Mouse (Mus musculus) regulatory T cell (primary cell): ENCODE measurements around the gene Igsf11.

ENCODE experiments used
- in situ Hi-C: fragments of 300-600 bp; cut with MboI, MseI; formaldehyde crosslinking; loops from one replicate; pipeline ENCODE4 v1.15.1; 2025; ENCODE audit warnings: high pct_unique_total_duplicates

Igsf11 gene

DNA sequence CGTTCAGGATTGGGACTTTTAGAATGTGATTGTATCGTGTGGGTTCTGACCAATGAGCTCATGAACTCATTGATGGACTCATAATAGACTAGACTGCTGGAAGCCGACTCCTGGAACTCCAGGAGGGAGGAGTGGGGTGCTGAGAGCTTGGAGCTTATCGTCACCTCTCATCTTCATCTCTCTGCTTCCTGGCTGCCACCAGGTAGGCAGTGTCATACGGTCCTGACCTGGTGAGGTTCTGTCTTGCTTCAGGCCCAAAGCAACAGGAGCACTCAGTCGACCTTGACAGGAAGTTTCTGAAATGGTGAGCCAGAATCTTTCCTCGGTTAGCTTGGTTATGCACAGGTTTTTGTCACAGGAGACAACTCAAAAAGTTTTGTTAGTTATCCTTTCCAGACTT, at the start of gene Igsf11:
Gene Igsf11, plus strand, starts transcription at position 301 of the 400 bp plus-strand sequence.
- in situ Hi-C loops: no loop called here

DNA sequence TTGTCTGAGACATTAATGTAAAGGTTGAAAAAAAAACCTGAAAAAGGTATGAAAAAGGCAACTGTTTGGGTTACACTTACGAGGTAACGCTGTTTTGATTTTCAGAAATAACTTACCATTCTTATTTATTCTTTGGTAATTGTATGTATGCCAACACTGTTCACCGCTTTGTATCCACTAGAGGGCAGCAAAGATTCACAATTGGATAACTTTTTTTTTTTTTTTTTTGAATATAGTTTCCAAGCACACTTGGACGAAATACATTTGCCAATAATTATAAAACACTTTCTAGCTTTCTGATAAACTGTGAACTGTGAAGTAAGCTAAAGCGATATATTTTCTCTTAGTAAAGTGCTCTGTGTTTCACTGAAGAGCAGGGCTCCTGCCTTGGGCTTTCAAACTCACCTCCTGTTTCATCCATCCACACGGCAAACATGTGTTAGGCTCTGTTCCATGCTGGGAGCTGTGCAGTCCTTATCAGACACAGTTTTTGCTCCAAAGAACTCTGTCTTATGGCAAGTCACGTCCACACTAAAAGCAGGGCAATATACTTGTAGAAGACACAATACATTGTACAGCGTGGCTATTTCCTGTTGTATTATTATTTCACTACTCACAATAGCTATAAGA, 34.2 kb upstream of the Igsf11 start:
- in situ Hi-C loops: loop anchor here (5.0 kb wide), 1 partner anchor 194 kb away; no protein-coding TSS in a partner anchor

DNA sequence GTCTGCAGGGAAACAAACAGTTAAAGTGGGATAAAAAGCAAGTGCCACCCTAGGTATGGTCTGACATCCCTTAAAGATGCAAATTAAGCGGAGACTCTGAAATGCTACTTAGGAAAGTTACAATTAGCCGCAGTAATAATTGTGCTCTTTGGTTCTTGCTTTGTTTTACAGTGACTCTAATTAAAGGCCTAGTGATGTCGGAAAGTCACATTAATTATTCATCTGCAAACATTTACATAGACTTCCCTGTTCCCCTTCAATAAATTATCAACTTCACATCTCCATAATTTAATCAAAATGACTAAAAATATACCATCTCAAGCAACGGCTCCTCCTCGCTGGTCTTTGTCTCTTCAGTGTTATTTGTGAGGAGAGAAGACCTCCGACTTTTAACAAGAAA, 31.9 kb upstream of the Igsf11 start:
- in situ Hi-C loops: no loop called here

DNA sequence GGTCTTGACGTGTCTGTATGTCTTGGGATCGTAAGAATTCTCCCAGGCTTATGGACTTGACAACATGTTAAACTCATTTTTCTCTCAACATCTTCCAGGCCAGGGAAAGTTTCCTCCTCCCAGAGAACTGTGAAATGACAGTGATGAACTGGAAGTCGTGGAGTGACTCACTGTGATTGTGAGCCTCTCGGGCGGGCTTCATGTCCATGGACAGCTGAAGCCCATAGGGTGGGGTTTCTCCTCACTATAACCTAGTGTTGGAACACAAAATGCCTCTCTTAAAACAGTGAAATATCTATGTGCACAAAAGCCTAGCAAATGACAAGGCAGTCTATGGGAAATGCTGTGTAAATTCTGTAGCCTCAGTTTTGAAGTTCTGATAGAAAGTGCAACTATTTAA, 28.1 kb upstream of the Igsf11 start:
- in situ Hi-C loops: no loop called here

DNA sequence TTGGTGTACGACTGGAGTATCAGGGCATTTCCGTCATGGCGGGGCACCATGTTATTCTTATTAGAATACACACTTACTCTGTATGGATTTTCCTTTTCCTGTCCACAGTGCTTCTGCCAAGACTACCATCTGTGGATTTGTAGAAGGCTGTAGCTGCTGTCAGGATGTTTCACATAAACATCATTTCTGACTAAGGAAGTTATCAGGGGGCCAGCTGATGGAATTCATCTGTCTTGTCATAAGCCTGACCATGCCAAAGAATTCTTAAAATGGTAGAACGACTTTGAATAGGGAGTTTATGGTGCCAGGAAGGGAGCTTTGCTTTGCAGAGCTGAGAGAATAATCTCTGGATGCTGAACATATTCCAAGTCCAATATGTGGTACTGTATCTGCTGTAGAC, 19.2 kb upstream of the Igsf11 start:
- in situ Hi-C loops: no loop called here

DNA sequence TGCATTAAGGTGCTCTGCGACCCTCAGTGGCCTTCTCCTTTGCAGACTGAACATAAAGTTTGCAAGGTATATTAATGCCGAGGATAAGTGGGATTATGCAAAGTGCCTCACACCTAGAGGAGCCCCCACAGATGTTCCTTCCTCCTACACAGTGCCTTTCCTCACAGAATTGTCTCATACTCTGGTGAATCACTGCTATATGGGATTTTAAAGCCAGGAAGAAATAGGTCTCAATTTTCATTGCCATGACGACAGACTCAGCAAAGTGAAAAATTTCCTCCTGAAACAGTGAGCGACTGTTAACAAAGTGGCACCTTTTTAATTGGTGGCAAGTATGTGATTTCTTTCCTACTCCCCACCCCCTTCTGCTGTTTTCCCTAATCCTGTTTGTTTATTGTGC, 18.0 kb upstream of the Igsf11 start:
- in situ Hi-C loops: no loop called here

DNA sequence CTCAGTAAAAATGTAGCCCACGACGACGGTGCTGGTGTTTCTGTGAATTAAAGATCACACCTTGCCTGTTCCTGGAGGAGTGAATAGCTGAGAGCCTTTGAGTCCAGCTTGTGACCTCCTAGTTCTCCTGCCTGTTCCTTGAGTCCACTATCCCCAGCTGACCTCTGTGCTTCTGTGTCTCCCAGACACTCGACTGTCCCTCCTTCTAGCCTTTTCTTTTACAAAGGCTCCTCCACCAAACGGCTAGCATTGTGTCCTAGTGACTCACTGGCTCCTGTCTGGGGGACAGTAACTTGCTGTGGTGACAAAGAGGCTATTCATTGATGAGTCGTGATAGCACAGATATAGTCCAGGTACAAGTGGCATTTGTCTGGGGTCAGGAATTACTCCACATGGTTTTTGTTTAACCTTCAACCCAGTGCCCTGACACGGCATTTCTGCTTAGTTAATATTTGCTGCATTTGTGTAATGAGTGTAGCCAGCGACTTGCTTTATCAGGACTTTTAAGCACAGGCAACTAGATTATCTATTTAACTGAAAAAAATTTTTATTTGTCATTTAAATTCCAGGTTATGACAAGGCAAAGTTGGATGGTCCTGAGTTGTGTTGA, 6.5 kb downstream of the Igsf11 start:
- in situ Hi-C loops: no loop called here

DNA sequence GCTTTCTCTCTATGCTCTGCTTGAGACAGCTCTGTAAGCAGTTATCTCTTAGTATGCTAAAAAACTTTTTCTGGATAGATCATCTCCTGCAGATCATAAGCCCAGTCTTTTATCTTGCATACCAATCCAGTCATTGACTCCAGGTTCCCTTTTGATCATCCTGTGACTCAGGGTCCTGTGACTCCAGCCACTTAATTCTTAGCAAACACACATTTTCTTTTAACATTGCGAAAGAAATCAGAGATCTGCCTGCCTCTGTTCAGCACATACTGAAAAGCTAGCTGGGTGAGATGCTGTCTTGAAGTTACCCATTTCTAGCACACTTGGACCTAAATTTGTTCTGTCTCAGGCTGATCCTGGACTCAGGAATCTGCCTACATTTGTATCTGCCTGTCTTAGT, 7.6 kb downstream of the Igsf11 start:
- in situ Hi-C loops: loop anchor here (10.0 kb wide), 1 partner anchor 465 kb away; the partner anchor contains the start of gene Pla1a

DNA sequence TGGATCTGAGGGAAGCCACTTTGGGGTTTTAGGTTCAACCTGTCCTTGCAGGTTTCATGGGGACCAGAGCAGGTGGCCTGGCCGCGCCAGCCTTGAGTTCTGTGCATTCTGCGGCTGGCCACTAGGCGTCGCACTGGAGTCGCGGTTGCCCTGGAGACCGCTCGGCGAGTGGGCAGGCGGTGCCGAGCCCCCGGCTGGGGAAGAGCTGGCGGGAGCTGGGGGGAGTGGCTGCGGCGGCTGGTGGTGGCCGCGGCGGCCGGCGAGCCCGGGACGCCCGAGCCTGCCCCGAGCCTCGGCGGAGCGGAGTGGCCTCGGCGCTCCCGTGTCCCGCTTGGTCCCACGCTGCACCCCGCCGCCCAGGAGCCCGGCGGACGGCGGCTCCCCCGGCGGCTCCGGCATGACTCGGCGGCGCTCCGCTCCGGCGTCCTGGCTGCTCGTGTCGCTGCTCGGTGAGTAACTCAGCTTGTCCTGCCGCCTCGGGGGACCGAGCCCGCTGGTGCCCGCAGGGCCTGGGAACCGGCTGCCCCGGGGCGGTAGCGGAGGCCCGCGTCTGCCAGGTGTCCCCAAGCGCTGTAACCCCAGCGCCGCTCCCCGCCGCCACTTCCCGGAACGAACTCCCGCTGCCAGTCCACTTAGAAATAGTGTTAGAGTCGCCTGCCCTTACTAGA, 9.8 kb downstream of the Igsf11 start:
- in situ Hi-C loops: loop anchor here (10.0 kb wide), 1 partner anchor 467 kb away; the partner anchor contains the start of gene Pla1a

DNA sequence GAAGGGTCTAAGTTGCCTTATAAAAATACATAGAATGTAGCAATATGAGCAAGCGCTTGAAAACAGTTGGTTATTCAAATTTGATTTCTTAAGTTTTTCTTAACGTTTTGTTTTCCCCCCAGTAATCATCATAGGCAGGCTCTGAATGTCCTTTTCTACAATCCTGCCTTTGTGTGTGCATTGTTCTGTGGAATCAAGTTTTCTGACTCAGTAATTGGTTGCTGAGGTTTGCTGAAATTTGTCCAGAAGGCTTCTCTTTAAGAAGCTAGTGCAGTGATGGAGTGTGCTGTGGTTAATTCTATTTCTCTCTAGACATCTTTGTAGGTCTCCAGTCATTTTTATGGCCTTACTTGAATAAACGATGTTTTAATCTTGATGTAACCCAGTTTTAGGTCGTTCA, 10.5 kb downstream of the Igsf11 start:
- in situ Hi-C loops: loop anchor here (10.0 kb wide), 1 partner anchor 468 kb away; the partner anchor contains the start of gene Pla1a

DNA sequence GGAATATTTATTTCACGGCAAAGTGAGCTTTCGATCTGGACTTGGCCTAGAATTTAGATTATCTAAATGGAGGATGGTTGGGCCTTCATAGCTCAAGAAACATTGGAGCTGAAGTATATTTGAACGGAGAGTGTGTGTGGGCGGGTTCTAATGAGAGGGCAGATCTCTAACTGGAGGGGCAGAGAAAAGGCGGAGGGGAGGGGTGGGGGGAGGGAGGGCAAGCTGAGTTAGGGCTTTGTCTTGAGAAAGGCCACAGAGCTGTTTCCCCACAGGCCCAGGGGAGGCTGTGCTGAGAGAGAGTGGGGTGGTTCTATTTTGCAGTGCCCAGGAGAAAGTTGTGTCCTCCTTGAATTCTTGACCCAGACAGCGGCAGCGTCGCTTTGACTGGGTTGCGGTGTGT, 11.7 kb downstream of the Igsf11 start:
- in situ Hi-C loops: loop anchor here (10.0 kb wide), 1 partner anchor 469 kb away; the partner anchor contains the start of gene Pla1a

DNA sequence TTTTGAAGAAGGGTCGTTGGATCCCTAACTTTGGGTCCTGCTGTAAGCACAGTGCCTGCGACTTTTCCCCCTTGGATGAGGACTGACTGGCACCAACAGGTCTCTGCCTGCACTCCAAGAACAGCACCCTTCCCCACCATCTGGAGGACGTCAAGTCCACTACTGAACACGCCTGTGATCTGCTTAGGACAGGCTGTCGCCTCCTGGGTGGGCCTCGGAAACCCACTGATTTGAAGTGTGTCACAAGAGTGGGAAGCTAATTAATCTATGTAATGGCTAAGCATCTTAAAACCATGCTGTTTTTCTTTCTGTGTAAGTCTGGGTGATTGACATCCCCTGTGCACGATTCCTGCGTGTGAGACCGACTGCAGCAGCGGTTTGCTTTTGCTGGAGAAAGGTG, 13.4 kb downstream of the Igsf11 start:
- in situ Hi-C loops: loop anchor here (10.0 kb wide), 1 partner anchor 471 kb away; the partner anchor contains the start of gene Pla1a

DNA sequence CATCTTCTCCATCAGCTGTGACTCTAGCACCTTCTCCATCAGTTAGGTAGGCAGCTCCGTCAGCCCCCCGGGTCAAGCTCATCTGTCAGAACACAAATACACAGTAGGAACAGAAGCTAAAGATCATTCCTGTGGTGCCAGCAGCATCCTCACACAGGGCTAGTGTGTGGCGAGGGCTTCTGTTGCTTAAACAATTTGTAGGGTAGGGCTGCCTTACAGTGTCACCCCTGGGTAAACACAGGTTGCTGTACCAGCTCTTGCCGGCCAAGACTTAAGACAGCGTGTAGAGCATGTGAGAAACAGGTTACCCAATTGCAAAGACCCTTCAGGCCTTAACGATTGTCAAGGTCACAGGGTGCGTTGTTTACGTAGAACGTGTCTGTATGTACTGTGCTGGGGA, 15.8 kb downstream of the Igsf11 start:
- in situ Hi-C loops: loop anchor here (10.0 kb wide), 1 partner anchor 474 kb away; the partner anchor contains the start of gene Pla1a

DNA sequence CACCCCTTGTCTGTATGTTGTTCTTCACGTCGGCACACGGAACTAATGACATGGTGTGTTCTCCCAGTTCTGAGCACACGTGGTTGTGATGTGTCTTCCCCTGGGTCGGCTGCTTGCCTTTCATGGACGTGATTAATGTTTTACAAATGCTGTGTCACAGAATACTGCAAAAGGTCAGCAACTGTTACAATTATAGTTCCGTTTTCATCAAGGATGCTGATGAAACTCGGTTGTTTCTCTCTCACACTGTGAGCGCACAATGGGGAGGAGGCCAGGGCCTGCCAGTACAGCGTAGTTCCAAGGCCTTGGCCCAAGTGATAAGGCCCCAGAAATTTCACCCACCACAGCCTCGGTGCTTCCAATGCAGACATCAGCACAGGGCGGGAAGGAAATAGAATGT, 17.0 kb downstream of the Igsf11 start:
- in situ Hi-C loops: loop anchor here (10.0 kb wide), 1 partner anchor 475 kb away; the partner anchor contains the start of gene Pla1a

DNA sequence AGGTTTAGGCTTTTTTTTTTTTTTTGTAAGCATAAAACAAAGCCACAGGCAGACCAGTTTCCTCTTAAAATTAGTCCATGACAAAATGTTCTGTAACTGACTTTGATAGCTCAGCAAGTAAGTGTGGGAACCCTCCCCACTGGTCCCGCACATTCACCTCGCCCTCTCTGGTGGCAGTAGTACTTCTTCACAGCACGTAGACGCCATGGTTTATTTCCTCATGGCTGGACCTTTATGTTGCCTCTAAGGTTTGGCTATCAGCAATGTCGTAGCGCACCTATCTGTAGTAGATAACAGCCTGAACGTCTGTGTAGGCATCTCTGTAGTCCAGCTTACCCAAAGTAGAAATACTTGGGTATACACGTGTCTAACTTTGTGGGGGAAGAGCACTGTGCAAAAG, 17.6 kb downstream of the Igsf11 start:
- in situ Hi-C loops: no loop called here

DNA sequence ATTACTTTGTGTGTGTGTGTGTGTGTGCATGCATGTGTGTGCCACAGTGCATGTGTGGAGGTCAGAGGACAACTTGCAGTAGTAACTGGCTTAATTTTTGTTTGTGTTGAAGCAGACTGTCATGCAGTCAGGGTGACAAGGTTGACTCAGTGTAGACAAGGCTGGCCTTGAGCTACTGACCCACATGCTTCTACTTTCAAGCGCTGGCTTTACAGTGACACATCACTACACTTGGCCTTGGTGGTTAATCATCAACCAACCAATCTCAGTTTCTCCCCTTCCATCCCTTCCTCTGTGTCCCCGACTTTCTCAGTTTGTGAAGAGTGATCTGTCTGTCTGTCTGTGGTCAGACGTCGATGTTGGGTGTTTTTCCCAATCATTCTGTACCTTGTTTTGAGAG, 23.0 kb downstream of the Igsf11 start:
- in situ Hi-C loops: no loop called here

DNA sequence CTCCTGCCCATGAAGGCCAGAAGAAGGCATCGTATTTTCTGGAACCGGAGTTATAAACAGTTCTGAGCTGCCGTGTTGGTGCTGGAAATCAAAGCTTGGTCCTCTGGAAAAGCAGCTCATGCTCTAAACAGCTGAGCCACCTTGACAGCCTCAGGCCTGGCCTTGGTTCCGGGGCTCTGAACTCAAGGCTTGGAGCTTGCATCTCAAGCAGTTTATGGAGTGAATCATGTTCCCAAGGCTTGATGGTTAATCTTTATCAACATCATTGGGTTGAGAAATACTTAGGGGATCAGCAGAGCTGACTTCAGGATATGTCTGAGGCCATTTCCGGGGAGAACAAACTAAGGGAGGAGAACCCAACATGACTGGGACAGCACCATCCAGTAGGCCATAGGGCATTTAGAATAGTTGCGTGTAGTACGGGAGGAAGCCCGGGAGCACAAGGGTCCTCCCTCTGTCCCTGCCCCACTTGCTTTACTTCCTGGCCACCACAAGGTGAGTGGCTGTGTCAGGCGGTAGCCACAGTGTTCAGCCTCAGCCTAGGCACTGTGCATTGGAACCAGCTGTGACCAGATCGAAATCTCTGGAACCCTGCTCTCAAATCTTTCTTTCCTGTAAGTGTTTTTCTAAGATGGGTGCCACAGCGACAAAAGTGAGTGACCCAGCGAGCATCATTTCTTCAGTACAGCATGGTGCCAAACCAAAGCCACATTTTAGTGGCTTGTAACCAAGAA, 23.7 kb downstream of the Igsf11 start:
- in situ Hi-C loops: no loop called here

DNA sequence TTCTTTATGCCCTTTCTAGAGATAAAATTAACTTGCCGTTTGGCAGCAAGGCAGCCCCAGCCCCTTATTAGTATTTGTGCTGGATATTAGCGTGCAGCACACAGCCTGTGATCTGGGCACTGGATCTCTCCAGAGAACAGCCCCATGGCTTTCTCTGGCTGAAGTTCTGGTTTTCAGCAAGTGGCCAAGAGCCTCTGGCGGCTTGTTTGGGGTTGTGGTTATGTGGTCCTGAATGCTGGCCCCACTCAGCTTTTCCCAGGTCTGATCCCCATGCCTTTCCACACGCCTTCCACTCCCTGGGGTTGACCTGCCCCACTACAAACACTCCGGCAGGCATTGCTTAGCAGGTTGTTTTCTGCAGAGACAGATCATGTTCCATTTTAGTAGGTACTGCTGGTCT, 24.4 kb downstream of the Igsf11 start:
- in situ Hi-C loops: no loop called here

DNA sequence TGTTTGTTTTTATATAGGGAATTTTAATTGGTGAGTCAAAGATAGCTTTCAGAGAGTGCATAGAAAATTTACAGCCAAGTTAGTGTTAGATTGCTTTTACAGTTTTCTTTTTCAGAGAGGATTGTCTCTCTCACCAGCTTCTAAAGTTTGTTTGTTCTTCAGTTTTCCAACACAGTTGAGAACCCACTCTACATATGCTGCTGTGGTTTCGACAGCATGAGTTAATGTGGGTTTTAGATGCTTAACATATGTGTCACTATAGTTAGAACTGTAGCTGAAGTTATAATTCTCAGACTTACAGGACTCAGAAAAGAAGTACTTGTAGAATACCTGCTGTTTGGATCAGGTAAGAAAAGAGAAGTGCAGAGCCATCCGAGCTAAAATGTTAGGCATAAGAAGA, 25.6 kb downstream of the Igsf11 start:
- in situ Hi-C loops: no loop called here

DNA sequence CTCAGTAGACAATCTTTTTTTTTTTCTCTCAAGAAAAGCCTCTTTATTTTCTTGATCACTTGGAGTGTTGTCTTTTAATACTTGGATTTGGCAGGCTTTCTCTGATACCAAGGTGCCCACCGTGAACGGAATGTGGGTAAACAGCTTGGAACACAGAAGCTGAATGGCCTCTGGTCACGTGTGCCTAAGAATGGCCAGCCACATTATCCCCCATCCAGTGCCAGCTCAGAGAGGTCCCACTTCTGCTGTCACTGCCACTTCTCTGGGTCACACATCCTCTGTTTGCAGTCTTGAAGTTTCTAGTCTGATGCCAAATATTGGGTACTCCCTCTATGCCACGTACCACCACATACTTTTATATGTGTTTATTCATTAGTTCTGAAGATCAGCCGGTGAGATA, 28.0 kb downstream of the Igsf11 start:
- in situ Hi-C loops: no loop called here

DNA sequence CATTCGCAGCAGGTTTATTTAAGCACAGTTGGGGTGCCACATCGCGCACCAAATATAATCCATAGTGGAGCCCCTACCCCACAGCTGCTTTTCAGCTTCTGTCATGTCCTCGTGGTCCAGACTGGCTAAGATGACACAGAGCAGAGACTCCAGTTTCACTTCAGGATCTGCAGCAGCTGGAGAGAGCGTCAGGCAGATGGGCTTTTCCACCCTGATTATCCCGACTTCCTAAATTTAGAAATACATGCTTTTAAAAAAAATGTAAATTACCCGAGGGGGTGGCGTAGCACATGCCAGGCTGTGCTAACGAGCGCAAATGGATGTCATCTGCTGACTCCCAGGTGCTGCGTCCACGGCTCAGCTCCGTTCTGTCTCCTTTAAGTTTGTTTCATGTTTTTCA, 32.5 kb downstream of the Igsf11 start:
- in situ Hi-C loops: no loop called here

DNA sequence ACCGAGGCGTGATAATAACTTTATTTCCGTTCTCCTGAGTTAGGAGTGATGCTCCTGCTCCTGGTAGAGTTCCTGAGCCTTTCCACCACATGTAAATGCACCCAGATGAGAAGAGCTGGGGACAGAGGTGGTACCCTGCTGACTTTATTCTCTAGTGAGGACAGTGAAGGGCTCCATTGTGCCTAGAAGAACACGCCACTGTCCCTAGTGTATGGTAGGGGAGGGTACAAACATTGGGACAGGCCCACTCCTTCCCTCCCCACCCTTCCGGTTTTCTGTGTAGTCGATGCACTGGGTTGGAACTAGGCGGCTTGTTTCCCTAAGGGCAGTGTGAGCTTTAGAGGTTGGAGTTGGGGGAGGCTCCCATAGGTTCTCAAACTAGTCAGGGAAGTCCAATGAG, 36.3 kb downstream of the Igsf11 start:
- in situ Hi-C loops: no loop called here
